Mouse (Mus musculus): ENCODE measurements around the gene Ldlrad3.

The Ldlrad3 gene

DNA sequence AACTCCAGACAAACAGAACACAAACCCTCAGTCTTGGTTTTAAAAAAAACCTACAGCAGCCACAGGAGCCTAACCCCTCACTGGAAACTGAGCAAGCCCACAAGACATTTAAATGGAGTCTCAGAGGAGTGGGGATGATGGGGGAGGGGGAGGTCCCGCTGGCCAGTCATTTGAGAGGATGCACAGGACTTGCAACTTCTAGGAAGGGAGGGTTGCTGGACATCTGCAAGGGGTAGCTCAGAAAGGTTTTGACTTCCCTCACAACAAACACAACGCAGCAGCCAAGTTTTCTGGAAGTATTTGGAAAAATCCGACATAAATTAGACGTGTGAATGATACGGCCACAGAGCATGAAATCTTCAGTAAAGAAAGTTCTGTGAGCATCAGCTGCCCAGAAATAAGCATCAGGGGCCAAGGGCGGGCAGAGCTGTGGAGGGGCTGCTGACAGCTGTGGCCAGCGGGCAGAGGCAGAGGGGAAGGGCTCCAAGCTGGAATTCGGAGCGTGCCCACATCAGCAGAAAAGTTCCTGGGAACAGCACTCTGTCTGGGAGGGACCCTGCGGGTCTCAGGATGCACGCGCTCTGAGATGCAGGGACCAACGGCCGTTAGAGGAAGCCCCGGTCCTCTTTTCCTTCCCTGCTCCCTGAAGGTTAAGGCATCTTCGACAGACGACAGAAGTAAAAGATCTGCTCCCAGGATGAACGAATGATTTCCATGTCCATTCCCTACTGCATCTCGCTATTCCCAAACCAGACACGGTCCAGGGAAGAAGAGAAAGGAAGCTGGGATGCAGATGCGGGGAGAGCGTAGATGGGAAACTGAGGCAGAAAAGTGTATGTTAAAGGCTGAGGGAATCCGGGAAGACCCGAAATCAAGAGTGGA is 875 bp downstream of the Ldlrad3 start:
- peak; percentile 42 for DNase-seq (ENCODE audit: low spot score)

DNA sequence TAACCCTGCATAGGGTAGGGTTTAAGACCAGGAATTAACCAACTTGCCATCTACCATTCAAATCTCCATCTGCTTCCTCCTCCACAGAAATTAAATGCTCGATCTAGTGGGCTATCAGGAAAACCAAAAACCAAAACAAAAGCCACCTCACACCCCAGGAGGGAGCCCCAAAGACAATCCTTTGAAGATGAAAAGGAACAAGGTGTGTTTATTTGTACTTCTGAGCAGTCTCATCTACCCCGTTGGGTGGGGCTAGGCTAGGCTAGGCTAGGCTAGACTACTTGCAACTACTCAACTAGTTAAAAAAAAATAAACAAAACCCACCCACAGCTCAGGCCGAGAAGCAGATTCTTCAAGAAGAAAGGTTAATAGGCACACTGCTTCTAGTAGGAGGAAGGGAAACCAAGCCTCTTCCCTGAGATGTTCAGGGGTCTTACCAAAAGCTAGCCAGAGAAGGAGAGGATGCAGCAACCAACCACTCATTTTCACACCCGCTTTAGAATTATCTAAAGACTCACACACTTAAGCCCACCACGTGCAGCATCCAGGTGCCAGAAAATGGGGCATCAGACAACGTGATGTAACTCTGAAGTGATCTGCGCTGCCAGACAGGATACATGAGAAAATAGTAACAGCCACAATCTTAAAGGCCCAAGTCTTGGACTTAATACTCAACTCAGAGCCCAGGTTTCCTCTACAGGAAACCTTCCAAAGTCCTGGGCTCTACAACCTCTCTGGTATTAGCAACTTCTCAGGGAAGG is 2.3 kb downstream of the Ldlrad3 start:
- no peak for DNase-seq (ENCODE audit: low spot score)

DNA sequence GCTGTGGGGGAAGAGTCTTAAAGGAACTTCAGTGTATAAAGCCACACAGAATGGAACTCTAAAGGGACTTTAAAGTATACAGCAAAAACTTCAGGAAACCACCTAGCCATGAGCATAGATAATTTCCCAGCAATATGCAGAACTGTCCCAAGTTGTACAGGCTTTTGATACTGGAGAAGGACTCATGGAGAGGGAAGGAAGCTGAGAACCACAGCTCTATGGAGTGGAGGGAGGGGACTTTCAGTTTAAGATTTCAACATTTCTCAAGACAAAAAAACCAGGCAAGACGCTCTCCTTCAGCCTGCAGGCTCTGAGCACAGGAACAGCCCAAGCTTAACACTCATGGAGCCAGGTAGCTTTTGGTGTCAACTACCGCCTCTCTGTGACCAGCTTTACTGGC is 4.7 kb downstream of the Ldlrad3 start:
- DNase-seq (ENCODE audit: low spot score): no peak

DNA sequence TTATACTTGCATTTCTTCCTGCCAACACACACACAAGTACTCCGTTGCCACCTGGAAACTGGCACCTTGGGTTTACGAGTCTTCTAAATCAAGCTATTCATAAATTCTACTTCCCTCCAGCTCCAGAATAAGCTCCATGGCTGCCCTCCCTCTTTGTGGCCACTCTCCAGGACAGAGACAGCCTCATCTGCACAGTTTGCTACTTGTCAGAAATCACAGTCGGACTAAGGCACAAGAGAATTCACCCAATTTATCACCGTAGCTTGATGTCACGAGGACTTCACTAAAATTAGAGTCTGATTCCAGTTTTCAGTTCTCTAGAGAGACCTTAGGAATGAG is 9.8 kb downstream of the Ldlrad3 start:
- no peak for DNase-seq (ENCODE audit: low spot score)

DNA sequence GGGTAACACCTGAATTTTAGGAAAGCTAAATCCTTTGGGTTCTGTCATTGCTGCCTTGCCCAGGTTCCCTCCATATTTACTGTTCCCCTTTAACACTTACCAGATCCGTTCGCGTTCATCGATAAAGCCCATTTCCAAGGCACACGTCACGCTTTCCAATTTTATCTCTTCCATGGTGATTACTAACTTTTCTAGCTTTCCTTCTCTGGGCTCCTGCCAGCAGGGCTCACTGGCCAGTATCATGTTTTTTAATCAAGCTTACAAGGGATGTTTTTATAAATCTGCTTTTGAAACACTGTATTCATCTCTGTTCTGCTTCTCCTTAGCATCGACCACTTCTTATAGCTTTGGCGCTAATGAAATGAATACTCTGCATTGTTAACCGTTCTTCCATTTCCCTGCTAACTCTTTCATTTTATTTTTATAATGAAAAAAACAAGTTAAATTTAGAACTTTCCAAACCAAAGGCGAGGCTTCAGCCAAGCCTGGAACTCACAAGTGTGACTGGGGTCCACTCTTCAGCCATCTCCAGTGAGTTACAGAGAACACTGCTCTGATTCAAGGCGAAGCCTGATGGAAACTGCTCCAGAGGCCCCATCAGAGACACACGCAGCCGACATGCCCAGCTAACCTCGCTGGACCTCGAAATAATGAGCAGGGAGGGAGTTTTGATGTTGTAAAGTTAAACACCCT is 10.3 kb downstream of the Ldlrad3 start:
- no peak for DNase-seq (ENCODE audit: low spot score)

DNA sequence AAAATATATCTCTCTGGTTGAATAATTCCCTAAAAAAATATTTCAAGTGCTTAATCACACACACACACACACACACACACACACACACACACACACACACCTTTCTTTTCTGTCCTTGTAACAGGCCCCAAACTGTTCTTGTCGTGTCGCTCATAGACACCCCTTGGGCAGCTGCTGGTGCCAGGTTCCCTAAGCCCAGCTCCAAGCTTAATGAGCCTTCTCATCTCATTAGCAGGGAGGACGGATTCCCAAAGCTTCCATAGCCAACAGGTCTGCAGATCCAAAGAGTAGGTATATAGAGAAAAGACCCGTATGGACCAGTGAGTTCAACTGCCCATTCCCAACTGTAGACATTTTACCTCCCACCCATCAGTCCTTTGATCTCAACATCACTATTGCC is 13.7 kb downstream of the Ldlrad3 start:
- DNase-seq (ENCODE audit: low spot score): no peak

DNA sequence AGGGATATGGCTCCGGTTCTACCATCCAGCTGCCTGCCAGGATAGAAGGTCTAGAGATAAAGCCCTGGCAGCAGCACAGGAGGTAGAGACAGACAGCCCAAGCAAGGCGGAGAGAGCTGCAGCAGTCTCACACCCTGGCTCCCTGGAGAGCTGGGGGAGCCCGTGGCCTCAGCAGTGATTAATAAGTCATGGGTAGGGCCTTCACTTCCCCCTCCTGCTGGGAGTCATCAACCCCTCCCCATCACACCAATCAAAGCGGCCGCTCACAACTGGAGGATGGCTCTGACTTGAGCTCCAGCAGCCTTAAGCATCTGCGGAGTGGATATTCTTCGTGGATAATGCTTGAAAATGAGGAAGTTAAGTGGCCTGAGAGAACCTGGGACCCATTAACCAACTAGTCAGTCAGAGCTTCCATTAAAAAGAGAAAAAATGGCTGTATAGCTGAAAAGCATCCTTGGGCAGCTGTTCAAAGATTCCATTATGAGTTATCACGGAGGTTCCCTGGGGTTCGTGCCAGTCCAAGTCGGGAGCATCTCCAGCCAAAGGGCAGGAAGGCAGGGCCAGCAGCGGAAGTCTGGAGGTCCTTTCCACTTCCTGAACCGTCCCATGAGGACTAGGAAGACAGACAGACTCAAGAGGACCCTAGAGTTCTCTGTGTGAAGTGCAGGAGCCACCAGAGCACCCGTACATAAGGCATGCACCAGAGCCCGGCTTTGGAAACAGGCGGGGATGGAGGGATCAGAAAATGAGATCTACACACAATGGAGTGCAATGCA is 19.4 kb downstream of the Ldlrad3 start:
- DNase-seq (ENCODE audit: low spot score): peak; percentile 83

DNA sequence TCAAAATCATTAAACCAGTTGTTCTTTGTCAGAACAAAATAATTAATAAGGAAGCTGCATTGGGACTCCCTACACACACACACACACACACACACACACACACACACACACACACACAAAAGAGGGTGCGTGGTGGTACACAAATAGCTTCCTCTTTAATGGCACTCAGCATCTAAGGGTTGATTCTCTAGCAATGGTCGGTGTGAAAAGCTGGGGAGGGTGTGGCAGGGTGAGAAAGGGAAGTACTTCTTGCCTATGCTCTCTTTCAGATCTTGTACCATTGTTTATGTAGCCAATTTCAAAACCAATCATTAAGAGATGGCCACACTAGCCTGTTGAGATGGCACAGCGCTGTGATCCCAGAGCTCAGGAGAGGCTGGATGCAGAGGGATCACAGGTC is 23.1 kb downstream of the Ldlrad3 start:
- DNase-seq (ENCODE audit: low spot score): no peak

DNA sequence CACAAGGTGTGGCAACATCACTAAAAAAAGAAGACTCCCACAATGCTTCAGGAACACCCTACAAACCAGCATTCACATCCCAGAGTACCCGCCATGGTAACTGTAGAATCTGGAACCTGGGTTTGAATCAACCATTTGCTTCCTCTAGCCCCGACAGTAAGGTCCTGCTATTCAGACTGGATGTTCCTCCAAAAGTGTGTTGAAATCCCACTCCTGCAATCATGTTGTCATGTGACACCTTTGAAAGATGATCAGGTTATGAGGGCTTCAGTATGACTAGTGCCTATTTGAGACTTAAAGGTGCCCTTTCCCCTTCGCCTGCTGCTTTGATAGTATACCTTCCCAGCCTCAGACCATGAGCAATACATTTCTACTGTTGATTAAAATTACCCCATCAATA is 28.6 kb downstream of the Ldlrad3 start:
- DNase-seq (ENCODE audit: low spot score): no peak

DNA sequence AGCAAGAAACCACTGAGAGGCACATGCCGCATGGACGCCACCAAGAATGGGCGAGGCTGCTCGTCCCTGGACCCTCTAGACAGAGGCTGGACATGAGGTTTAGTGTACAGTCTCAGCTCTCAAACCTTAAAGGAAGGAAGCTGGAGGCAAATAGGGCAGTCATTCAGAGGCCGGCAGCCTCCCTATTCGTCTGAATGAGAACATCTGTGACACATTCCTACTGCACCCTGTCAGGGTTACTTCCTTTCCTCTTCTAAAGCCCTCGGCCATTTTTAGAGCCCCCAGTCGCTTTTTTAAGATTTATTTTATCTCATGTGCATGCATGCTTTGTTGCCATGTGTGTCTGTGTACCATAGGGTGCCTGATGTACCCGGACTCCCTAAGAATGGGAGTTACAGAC is 29.2 kb downstream of the Ldlrad3 start:
- DNase-seq (ENCODE audit: low spot score): no peak

DNA sequence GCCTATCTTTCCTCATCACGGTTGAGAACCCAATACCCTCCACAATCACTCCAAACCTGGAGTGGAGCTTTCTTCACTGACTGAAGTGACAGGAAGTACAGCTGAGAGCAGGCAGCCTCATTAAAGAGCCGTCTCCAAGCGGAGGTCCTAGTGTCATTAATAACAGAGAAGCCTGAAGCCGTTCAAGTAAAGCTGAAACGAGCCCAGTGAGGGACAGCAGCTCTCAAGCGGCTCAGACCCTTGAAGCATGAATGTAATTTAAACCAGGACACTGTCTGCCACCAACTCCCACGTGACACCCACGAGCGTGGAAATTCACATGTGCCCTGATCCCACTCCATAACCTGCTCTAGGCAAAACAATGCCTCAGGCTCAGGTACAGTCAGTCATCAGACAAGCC is 29.7 kb downstream of the Ldlrad3 start:
- DNase-seq (ENCODE audit: low spot score): no peak

DNA sequence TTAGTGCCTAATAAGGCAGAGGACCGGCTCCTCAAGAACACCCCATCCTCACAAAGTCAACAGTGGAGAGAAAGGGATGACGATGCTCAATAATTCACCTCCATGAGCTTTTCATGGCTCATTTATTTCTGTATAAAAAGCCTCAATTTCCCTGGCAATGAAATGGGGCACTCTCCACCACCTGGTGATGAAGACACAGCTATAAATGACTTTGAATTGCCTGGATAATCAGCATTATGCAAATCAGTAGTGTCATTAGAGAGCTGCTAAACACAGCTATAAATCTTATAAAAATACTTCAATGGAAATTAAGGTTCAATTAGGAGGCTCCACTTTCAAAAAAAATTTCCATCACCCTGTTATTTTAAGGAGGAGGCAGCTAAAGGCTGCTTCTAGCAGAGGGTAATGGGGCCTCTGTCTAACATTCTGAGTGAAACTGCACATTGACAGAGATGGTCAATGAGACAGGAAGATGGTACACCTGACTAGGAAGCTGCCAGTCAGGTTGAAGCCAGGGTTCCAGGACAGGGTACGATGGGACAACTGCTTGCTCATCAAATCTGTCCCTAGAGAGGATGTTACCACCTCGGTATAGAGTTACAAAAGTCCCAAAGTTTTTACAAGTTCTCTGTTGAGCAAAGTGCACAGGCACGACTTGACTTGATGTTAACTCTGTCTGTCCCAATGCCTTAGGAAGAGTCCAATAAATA is 30.7 kb downstream of the Ldlrad3 start:
- no peak for DNase-seq (ENCODE audit: low spot score)

DNA sequence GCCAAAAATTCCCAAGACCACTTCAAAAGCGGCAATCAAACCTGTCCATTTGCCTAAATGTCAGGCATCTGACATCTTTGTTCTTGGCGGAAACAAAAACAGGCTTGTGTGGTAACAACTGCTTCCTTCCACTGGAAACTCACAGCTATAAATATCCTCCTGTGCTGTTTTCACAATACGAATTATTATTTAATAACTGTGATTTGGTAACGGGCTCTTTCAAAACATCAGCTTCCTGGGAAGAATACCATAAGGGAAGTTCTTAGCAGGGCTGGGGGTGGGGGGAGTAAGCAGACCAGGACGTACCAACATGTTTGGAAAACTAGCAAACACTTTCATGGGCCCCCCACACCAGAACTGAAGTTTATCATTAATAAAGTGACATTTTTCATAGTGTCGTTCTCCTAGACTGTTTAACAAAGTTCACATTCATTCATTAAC is 31.4 kb downstream of the Ldlrad3 start:
- DNase-seq (ENCODE audit: low spot score): no peak

DNA sequence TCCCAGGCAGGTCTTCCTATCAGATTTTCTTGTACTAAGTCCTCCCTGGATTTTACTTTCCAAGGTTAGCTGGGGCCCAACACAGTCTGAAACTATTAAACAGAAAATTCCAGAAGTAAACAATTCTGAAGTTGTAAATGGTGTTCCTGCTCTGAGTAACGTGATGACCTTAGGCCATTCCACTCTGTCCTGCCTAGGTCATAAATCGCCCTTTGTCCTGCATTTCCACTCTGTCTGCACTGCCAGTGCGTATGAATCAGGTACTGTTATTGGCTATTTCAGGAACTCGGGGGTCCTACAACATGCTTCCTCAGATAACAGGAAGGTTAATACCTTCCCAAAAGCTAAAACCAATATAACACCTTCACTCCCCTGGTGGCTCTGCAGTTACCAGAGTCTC is 31.9 kb downstream of the Ldlrad3 start:
- DNase-seq (ENCODE audit: low spot score): no peak

DNA sequence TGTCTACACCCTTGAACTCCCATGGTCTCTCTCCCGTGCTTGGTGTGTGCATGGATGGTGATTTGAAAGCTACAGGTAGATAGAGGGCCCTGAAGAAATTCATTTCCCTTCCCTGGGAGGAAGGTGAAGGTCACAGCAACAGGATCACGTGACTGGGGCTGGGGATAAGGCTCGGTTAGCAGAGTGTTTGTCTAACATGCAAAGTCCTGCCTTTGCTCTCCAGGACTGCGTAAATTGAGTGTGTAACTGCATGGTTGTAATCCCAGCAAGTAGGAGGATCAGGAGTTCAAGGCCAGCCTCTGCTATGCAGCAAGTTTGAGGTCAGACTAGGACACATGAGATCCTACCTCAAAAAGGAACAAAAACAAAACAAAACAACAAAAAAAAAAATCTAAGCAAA is 32.7 kb downstream of the Ldlrad3 start:
- no peak for DNase-seq (ENCODE audit: low spot score)

DNA sequence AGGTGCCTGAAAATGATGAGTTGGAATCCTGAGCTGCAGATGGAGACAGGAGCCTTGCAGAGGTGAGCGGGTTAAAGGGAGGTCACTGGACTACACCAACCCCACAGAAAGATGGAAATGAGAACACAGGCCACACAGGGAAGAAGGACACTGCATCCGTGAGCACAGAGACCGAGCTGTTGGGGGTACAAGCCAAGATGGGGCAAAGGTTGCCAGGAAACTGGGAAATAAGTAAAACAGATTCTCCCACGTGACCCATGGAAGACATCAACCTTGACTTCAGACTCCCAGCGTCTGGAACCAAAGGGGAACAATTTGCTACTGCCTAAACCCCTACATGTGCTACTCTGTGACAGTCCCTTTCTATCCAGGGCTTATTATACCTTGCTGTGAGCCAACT is 33.3 kb downstream of the Ldlrad3 start:
- DNase-seq (ENCODE audit: low spot score): no peak

DNA sequence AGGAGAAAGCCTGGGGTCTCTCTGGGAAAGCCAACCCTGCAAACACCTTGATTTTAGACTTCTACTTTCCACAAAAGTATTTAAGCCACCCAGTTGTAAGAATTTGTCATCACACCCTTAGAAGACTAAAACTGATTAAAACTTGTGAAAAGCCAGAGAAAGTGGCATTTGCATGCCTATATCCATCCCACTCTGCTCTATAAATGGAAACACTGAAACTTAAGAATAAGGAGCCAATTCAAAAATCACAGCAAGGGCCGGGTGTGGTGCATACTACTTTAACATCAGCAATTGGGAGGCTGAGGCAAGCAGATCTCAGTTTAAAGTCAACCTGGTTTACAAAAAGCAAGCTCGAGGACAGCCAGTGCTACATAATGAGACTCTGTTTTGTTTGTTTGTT is 37.1 kb downstream of the Ldlrad3 start:
- no peak for DNase-seq (ENCODE audit: low spot score)

DNA sequence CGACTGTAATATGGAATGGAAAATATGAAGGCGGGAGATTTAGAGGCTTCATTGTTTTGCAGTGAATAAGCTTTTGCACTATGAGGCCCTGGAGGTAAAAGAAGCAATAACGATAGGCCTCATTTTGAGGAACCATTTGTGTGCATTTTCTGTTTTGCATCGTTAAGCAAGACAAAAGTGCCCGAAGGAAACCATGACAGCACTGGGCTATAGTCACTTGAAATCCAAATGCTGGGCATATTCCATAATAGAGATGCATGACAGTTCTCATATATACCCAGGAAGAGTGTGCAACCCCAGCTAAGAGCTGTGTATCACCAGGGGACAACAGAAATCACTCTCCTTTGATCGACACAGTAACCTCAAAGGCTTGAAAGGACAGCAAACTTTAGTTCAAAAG is 38.1 kb downstream of the Ldlrad3 start:
- no peak for DNase-seq (ENCODE audit: low spot score)

DNA sequence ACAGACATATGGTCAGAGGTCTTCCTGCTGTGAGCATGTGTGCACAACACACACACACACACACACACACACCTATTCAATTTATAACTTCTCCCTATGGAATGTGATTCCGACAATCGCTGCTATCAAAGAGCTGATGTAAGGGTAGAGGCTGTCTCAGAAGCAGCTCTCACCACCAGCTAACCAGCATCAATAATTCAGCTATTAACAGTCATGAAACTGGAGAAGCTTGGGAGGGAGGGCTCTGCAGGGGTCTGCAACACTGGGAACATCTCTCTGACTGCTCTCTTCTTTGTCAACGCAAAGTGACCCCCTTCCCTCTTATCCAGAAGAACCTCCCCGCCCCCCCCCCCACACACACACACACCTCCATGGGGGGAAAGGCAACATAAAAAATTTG is 38.6 kb downstream of the Ldlrad3 start:
- no peak for DNase-seq (ENCODE audit: low spot score)

DNA sequence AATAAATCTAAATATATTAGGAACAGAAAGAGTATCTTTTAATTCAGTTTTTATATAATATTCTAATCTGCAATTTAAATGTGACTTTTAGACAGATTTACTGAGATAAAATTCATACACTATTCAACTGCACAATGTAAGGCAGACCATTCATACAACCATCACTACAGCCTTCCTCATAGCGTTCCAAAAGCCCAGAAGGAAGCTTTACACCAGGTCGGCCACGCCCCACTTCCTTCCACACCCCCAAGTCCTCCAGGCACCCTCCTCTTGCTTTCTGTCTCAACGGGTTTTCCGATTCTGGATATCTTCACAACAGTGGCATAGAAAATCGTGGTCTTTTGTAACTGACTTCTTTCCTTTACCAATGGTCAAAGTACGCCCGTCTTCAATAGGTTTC is 39.8 kb downstream of the Ldlrad3 start:
- no peak for DNase-seq (ENCODE audit: low spot score)

DNA sequence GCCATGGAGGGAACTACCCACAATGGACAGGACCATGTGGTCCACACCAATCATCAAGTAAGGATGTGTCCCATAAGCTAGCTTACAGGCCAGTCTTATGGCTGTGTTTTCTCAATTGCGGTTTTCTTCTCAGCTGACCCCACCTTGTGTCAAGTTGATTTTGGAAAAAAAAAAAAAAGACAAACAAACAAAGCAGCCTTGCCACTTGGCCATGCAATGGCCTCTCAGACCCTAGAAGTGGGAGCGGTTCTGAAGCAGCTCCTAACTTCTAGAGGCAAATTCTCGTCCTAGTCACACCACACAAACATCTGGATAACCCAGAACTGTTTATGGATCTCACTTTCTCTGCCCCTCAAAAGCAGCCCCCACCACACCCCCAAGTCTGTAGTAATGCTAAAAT is 41.1 kb downstream of the Ldlrad3 start:
- DNase-seq (ENCODE audit: low spot score): no peak

DNA sequence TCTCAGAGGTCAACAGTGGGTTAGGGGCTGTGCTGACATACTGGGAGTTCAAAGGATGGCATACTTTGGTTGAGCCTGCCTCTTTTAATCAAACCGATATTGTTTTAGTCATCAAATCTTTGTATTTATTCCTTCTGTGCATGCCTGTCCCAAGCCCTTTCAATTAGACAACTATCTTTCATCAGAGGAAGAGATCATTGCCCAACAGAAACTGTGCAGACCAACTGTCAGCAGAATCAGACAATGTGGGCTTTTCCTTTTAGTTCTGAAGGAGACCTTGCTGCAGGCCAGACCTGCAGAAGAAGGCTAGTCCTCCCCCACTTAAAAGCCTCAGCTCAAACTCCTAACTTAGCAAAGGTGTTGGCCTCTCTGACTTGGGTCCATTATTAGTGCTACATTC is 41.9 kb downstream of the Ldlrad3 start:
- no peak for DNase-seq (ENCODE audit: low spot score)

All from MN1 (cell line).